In genomic region chr11:22440521-22440920, GRCm38 (mm10) we compare ENCODE assay signal across 8 mouse cellular contexts.
DNase-seq lines count a peak whose midpoint lies in the region; ATAC-seq and TF ChIP-seq lines count a peak whose summit lies in the region.

No protein-coding gene starts in this region.

- H3K4me3 ChIP-seq in kidney, embryonic 16.5 days (ENCODE audit: low read length): no peak overlapping the region
- H3K4me3 ChIP-seq in heart, embryonic 14.5 days (ENCODE audit: control insufficient read depth in 1 of 2, insufficient read depth in 1 of 2, low read depth in 1 of 2, low read length in 2 of 2): no peak overlapping the region
- H3K4me3 ChIP-seq in thymus, adult 2 months (ENCODE audit: control insufficient read depth, insufficient read depth, low read length): no peak overlapping the region

- TF ChIP-seq POLR2A in thymus, adult 2 months (IDR thresholded peaks at IDR 0.05; ENCODE audit: control insufficient read depth, extremely low read depth, insufficient read depth, low read length, poor library complexity): no peak

- H3K36me3 ChIP-seq in kidney, embryonic 16.5 days (ENCODE audit: insufficient read depth, low read length): no peaks in the 10 kb centered on the region
- no peaks in the 10 kb centered on the region for H3K36me3 ChIP-seq in heart, embryonic 14.5 days (ENCODE audit: control insufficient read depth, insufficient read depth, low read length)
- no peaks in the 10 kb centered on the region for H3K36me3 ChIP-seq in thymus, adult 2 months (ENCODE audit: control insufficient read depth, insufficient read depth, low read length)

- H3K4me1 ChIP-seq in kidney, embryonic 16.5 days (ENCODE audit: insufficient read depth, low read length): 0 out of 2 replicates have a peak, but pooled peaks cover 3% of the 10 kb centered on the region
- H3K4me1 ChIP-seq in heart, embryonic 14.5 days (ENCODE audit: control insufficient read depth in 2 of 2, insufficient read depth in 2 of 2, low read length in 2 of 2): peaks cover 10 to 22% of the 10 kb centered on the region in 2 experiments
- H3K4me1 ChIP-seq in thymus, adult 2 months (replicated peaks; ENCODE audit: control insufficient read depth, insufficient read depth, low read length): no peaks in the 10 kb centered on the region

- peak; percentile 36 for DNase-seq in kidney, adult 18-20 months
- peak; percentile 89 for DNase-seq in 3T3-L1 (ENCODE audit: low read depth, low spot score)
- peak; percentile 49 for DNase-seq in adrenal gland, adult 8-10 months
- peak; percentile 22 to 41 for DNase-seq in lung, postnatal 4 days
- no peak for DNase-seq in thymus, adult 2 months
- DNase-seq in thymus, postnatal 4 days: no peak

- no peak for ATAC-seq in kidney, embryonic 16.5 days (ENCODE audit: low FRiP score, low TSS enrichment)
- peak; percentile 74 for ATAC-seq in heart, embryonic 14.5 days (ENCODE audit: insufficient number of reproducible peaks, insufficient read depth, low FRiP score, low read depth)

- H3K4me2 ChIP-seq in kidney, embryonic 16.5 days (replicated peaks; ENCODE audit: low read depth, low read length): no peak overlapping the region
- no peak overlapping the region for H3K4me2 ChIP-seq in heart, embryonic 14.5 days (ENCODE audit: low read length)

- no peaks in the 10 kb centered on the region for H3K27me3 ChIP-seq in kidney, embryonic 16.5 days (ENCODE audit: insufficient read depth, low read length)
- no peaks in the 10 kb centered on the region for H3K27me3 ChIP-seq in heart, embryonic 14.5 days (ENCODE audit: control insufficient read depth, insufficient read depth, low read length)
- no peaks in the 10 kb centered on the region for H3K27me3 ChIP-seq in thymus, adult 2 months (ENCODE audit: control insufficient read depth, insufficient read depth, low read length)

- WGBS in kidney, embryonic 16.5 days: 80% methylated on average over 2 of the region's 2 CpGs
- 18% methylated on average over 2 of the region's 2 CpGs for WGBS in heart, embryonic 14.5 days
- WGBS in thymus, adult 2 months: 91% methylated on average over 2 of the region's 2 CpGs

- no peak overlapping the region for H3K9ac ChIP-seq in kidney, embryonic 16.5 days (replicated peaks; ENCODE audit: low read length)
- no peak overlapping the region for H3K9ac ChIP-seq in heart, embryonic 14.5 days (ENCODE audit: low read length)

- no peak for TF ChIP-seq CTCF in thymus, adult 2 months (IDR thresholded peaks at IDR 0.05; ENCODE audit: borderline replicate concordance, control insufficient read depth, extremely low read depth, insufficient read depth, low read length, poor library complexity)

- no peaks in the 10 kb centered on the region for H3K9me3 ChIP-seq in kidney, embryonic 16.5 days (ENCODE audit: low read length)
- no peaks in the 10 kb centered on the region for H3K9me3 ChIP-seq in heart, embryonic 14.5 days (ENCODE audit: control insufficient read depth, low read length)

- no peak overlapping the region for H3K27ac ChIP-seq in kidney, embryonic 16.5 days (ENCODE audit: low read length)
- H3K27ac ChIP-seq in heart, embryonic 14.5 days (replicated peaks in 1 of 2; ENCODE audit: control insufficient read depth in 1 of 2, insufficient read depth in 1 of 2, low read depth in 2 of 2, low read length in 2 of 2): peak overlapping the region; percentile 60 to 67
- H3K27ac ChIP-seq in thymus, adult 2 months (ENCODE audit: control insufficient read depth, insufficient read depth, low read length): no peak overlapping the region

Comparison
In these comparisons a context has a peak if more than half of its experiments do, and no peak if none do; other contexts are left out.
1. DNase-seq: peak in kidney, adult 18-20 months (single experiment), 3T3-L1 (single experiment), adrenal gland, adult 8-10 months (single experiment) and lung, postnatal 4 days (2 of 2); none in thymus, adult 2 months (single experiment) and thymus, postnatal 4 days (single experiment).
2. H3K27ac ChIP-seq: peak in heart, embryonic 14.5 days (2 of 2); none in kidney, embryonic 16.5 days (single experiment) and thymus, adult 2 months (single experiment).